Mouse (Mus musculus) stomach, postnatal 0 days (tissue): ENCODE data around the gene Flt3. TPM values are rescaled to one million over a fixed set of nuclear protein-coding genes. Genes with fewer than 3 reads are reported as not detected.

ENCODE experiments used
- ATAC-seq: fragments of 200-750 bp; cut with Nextera tagmentation; 2 replicates; pipeline ENCODE4 v1.8.0; 2017; ENCODE audit not compliant: low FRiP score, low TSS enrichment
- DNase-seq: peaks from one replicate; pipeline ENCODE4 v3.0.0-alpha.2; 2016; ENCODE audit warnings: low spot score
- H3K27ac ChIP-seq: fragments of 300-500 bp; sonication (generic); replicated peaks from 2 replicates; pipeline ENCODE4 v1.5.1; 2014; ENCODE audit warnings: mild to moderate bottlenecking, control low read depth
- H3K27me3 ChIP-seq: fragments of 300-500 bp; sonication (generic); 2 replicates; pipeline ENCODE4 v1.6.1; 2014; ENCODE audit warnings: low read length; ENCODE audit not compliant: control insufficient read depth, insufficient read depth
- H3K36me3 ChIP-seq: fragments of 300-500 bp; sonication (generic); 2 replicates; pipeline ENCODE4 v1.6.1; 2014; ENCODE audit warnings: low read length, mixed read lengths; ENCODE audit not compliant: control insufficient read depth, insufficient read depth
- H3K4me1 ChIP-seq: fragments of 300-500 bp; sonication (generic); replicated peaks from 2 replicates; pipeline ENCODE4 v1.6.1; 2014; ENCODE audit warnings: antibody characterized with exemption; ENCODE audit not compliant: control insufficient read depth, insufficient read depth
- H3K4me2 ChIP-seq: fragments of 300-500 bp; sonication (generic); replicated peaks from 2 replicates; pipeline ENCODE4 v1.6.1; 2014; ENCODE audit warnings: low read depth, mild to moderate bottlenecking, control low read depth, moderate library complexity
- H3K4me3 ChIP-seq: fragments of 300-500 bp; sonication (generic); 2 replicates; pipeline ENCODE4 v1.5.1; 2014; ENCODE audit warnings: low read depth, low read length, control low read depth
- H3K9ac ChIP-seq: fragments of 300-500 bp; sonication (generic); 2 replicates; pipeline ENCODE4 v1.6.1; 2014; ENCODE audit warnings: mild to moderate bottlenecking, low read length, control low read depth, mixed read lengths
- H3K9me3 ChIP-seq: fragments of 300-500 bp; sonication (generic); 2 replicates; pipeline ENCODE4 v1.6.1; 2016; ENCODE audit warnings: low read length; ENCODE audit not compliant: control insufficient read depth
- CTCF ChIP-seq: IDR thresholded peaks from 2 replicates; pipeline ENCODE4 v1.5.1; 2016; ENCODE audit warnings: antibody characterized with exemption, low read depth, mild to moderate bottlenecking, moderate library complexity
- EP300 ChIP-seq: optimal IDR thresholded peaks from 2 replicates; pipeline ENCODE3; 2016; ENCODE audit warnings: antibody characterized with exemption
- WGBS: fragments of 180-500 bp; shearing (Covaris S2); extraction: QIAGEN DNeasy Blood & Tissue Kit; methylation state at CpG from one replicate; pipeline ENCODE4 v1.1.7; 2014; 5-methylcytosine and 5-hydroxymethylcytosine counted together
- polyA plus RNA-seq: library from polyadenylated mRNA; unstranded; fragments of >200 nt; fragmentation: Nextera tagmentation; extraction: Ambion mirVana; gene quantifications from 2 replicates; pipeline ENCODE4 v1.2.1, GENCODE M21; 2015

The Flt3 gene
- polyA plus RNA-seq, 1 experiment from 2014 or later: 0.10 TPM

GRCm38 (mm10) chr5:147300001-147300363 lies 100.3 kb downstream of the Flt3 start:
- 3% methylated on average over 4 of the region's 4 CpGs for WGBS
- H3K9ac ChIP-seq: no peak overlapping the region
- H3K9me3 ChIP-seq: no peaks in the 10 kb centered on the region
- no peaks in the 10 kb centered on the region for H3K4me1 ChIP-seq
- TF ChIP-seq EP300 (no peak), CTCF (no peak)
- H3K27me3 ChIP-seq: peaks cover 26% of the 10 kb centered on the region
- H3K36me3 ChIP-seq: no peaks in the 10 kb centered on the region
- no peak overlapping the region for H3K4me3 ChIP-seq
- ATAC-seq (peak; percentile 23; the same call in 1 of the 2 replicates), DNase-seq (no peak)
- no peak overlapping the region for H3K27ac ChIP-seq
- peak overlapping the region; percentile 40 for H3K4me2 ChIP-seq

GRCm38 (mm10) chr5:147299255-147300000 lies 100.9 kb downstream of the Flt3 start:
- H3K4me2 ChIP-seq: peak overlapping the region; percentile 40
- H3K4me3 ChIP-seq: no peak overlapping the region
- DNase-seq (peak; percentile 88), ATAC-seq (peak; percentile 93)
- TF ChIP-seq CTCF: peak; percentile 78
- no peak for TF ChIP-seq EP300
- H3K36me3 ChIP-seq: no peaks in the 10 kb centered on the region
- no peaks in the 10 kb centered on the region for H3K4me1 ChIP-seq
- no peaks in the 10 kb centered on the region for H3K9me3 ChIP-seq
- 1% methylated on average over 41 of the region's 41 CpGs for whole genome bisulfite sequencing
- H3K27me3 ChIP-seq: peaks cover 23% of the 10 kb centered on the region
- H3K9ac ChIP-seq: no peak overlapping the region
- H3K27ac ChIP-seq: no peak overlapping the region

GRCm38 (mm10) chr5:147297249-147297648 lies 103.0 kb downstream of the Flt3 start:
- ATAC-seq (no peak), DNase-seq (no peak)
- H3K4me1 ChIP-seq: no peaks in the 10 kb centered on the region
- no peaks in the 10 kb centered on the region for H3K36me3 ChIP-seq
- no peak overlapping the region for H3K4me3 ChIP-seq
- no peak overlapping the region for H3K9ac ChIP-seq
- 50% methylated on average over 5 of the region's 5 CpGs for WGBS
- H3K27me3 ChIP-seq: peaks cover 13% of the 10 kb centered on the region
- TF ChIP-seq EP300 (no peak), CTCF (no peak)
- no peak overlapping the region for H3K27ac ChIP-seq
- H3K4me2 ChIP-seq: no peak overlapping the region
- no peaks in the 10 kb centered on the region for H3K9me3 ChIP-seq

DNA sequence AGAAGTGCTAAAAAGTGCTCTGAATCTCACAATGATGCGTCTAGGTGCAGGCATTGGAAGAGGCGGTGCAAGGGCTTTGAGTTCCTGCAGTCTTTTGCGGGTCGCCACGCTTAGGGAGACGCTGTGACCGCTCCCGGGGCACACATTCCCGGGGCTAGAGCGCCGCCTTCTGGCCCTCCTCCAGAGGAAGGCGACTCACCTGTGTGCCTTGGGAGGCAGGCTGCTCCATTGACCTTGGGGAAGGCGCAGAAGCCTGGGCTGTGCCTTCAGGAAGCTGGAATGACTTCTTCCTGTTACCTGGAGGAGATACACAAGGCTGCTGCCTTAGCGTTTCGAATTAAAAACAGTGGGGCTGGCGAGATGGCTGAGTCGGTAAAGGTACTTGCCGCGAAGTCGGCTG lies 106.2 kb downstream of the Flt3 start:
- Histone ChIP-seq H3K36me3 (no peaks in the 10 kb centered on the region), H3K4me3 (no peak overlapping the region), H3K4me2 (no peak overlapping the region), H3K4me1 (no peaks in the 10 kb centered on the region), H3K27me3 (peaks cover 5% of the 10 kb centered on the region; the same call in 1 of the 2 replicates), H3K9me3 (no peaks in the 10 kb centered on the region), H3K9ac (no peak overlapping the region), H3K27ac (no peak overlapping the region)
- ATAC-seq: peak; percentile 73
- DNase-seq: peak; percentile 87
- TF ChIP-seq CTCF (peak; percentile 73), EP300 (no peak)
- 14% methylated on average over 20 of the region's 20 CpGs for WGBS

GRCm38 (mm10) chr5:147293127-147293910 lies 107.0 kb downstream of the Flt3 start:
- H3K27me3 ChIP-seq: peaks cover 5% of the 10 kb centered on the region; the same call in 1 of the 2 replicates
- peak; percentile 96 for TF ChIP-seq CTCF
- TF ChIP-seq EP300: no peak
- H3K4me1 ChIP-seq: no peaks in the 10 kb centered on the region
- H3K27ac ChIP-seq: no peak overlapping the region; the same call in 1 of the 2 replicates
- H3K4me3 ChIP-seq: no peak overlapping the region
- 21% methylated on average over 18 of the region's 18 CpGs for WGBS
- no peaks in the 10 kb centered on the region for H3K36me3 ChIP-seq
- H3K9ac ChIP-seq: no peak overlapping the region
- no peaks in the 10 kb centered on the region for H3K9me3 ChIP-seq
- DNase-seq: peak; percentile 92
- peak; percentile 84 for ATAC-seq
- H3K4me2 ChIP-seq: 0 out of 2 replicates have a peak overlapping the region, but pooled peaks have one; percentile 12
